Mouse (Mus musculus) kidney, adult 2 months (tissue): ENCODE measurements at regions not wholly inside any gene's neighbourhood (a gene's known extent, or its start where the extent isn't known, plus 50 kb on each side); places are given as distances from the start of the nearest gene placed in this dataset.

Experiments
- DNase-seq: peaks from one replicate; pipeline ENCODE4 v3.0.0; 2021
- H3K27ac ChIP-seq: fragments of 200-500 bp; 2 replicates; pipeline ENCODE4 v1.5.1; 2012; ENCODE audit warnings: low read depth, low read length, control low read depth, inconsistent platforms; ENCODE audit not compliant: insufficient read depth
- H3K27me3 ChIP-seq: fragments of 200-500 bp; replicated peaks from 2 replicates; pipeline ENCODE4 v1.6.1; 2012; ENCODE audit warnings: mild to moderate bottlenecking, moderate library complexity, low read length, inconsistent platforms; ENCODE audit not compliant: control insufficient read depth, insufficient read depth
- H3K36me3 ChIP-seq: fragments of 200-500 bp; 2 replicates; pipeline ENCODE4 v1.6.1; 2012; ENCODE audit warnings: mild to moderate bottlenecking, moderate library complexity, low read length, inconsistent platforms; ENCODE audit not compliant: control insufficient read depth, insufficient read depth
- H3K4me1 ChIP-seq: fragments of 200-500 bp; 2 replicates; pipeline ENCODE4 v1.6.1; 2011; ENCODE audit warnings: low read length; ENCODE audit not compliant: control insufficient read depth, insufficient read depth
- H3K4me3 ChIP-seq: fragments of 200-500 bp; 2 replicates; pipeline ENCODE4 v1.5.1; 2011; ENCODE audit warnings: mild to moderate bottlenecking, low read depth, low read length, control low read depth; ENCODE audit not compliant: insufficient read depth
- CTCF ChIP-seq: fragments of 200-500 bp; conservative IDR thresholded peaks from 2 replicates; pipeline ENCODE4 v1.5.1; 2011; ENCODE audit warnings: low read depth, mild to moderate bottlenecking, control low read depth, low read length, moderate library complexity, mixed read lengths; ENCODE audit not compliant: insufficient read depth, insufficient read length
- POLR2A ChIP-seq: fragments of 200-500 bp; IDR thresholded peaks from one replicate; pipeline ENCODE4 v1.6.1; 2011; ENCODE audit warnings: low read depth, low read length, control low read depth
- WGBS: fragments of 180-500 bp; shearing (Covaris S2); methylation state at CpG from one replicate; pipeline ENCODE4 v1.1.7; 2018; 5-methylcytosine and 5-hydroxymethylcytosine counted together

DNA sequence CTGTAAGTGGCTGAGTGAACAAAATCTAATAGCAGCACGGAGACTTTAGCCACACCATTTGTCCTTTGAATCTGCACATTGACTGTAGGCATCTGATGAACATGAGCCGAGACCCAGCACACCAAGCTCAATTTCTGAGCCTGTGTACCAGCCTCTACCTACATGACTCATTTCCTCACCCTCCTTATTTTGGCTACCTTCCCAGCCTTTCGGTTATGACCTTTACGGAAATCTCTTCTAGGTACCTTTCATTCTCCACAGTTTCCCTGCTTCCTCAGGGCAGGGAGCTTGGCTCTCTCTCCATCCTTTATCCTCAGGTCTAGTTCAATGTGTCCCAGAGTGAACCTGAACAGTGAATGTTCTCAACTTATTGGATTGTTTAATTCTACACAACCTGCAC lies 77.3 kb upstream of the Hs3st1 start:
- no peak overlapping the region for H3K4me3 ChIP-seq
- TF ChIP-seq POLR2A (no peak), CTCF (no peak)
- peak; percentile 54 for DNase-seq
- no peaks in the 10 kb centered on the region for H3K36me3 ChIP-seq
- no peaks in the 10 kb centered on the region for H3K27me3 ChIP-seq
- H3K4me1 ChIP-seq, result no peaks in the 10 kb centered on the region
- H3K27ac ChIP-seq, result peak overlapping the region; percentile 23; the same call in 1 of the 2 replicates
- 64% methylated on average over 4 of the region's 4 CpGs for WGBS

DNA sequence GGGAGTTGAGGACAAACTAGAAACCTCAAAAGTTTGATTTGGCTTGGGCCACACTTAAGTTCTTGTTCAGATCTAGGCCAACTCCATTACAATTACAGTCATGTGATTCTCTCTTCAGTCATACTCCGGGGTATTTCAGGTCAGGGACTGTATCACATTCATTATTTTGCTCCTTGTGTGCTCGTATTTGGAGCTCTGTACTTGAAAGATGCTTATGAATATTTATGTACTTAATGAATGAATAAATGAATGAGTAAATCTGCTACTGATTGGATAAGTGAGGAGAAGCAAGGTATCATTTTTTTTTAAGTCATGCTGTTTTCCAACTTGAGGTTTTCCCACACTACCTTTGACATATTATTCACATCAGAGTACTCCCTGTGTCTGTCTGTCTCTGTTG lies 69.4 kb upstream of the Hs3st1 start:
- no peak for TF ChIP-seq POLR2A
- no peak for TF ChIP-seq CTCF
- Histone ChIP-seq H3K4me1 (no peaks in the 10 kb centered on the region), H3K27ac (no peak overlapping the region), H3K27me3 (no peaks in the 10 kb centered on the region), H3K4me3 (no peak overlapping the region), H3K36me3 (no peaks in the 10 kb centered on the region)
- 79% methylated on average over 2 of the region's 2 CpGs for whole genome bisulfite sequencing
- DNase-seq, result no peak

DNA sequence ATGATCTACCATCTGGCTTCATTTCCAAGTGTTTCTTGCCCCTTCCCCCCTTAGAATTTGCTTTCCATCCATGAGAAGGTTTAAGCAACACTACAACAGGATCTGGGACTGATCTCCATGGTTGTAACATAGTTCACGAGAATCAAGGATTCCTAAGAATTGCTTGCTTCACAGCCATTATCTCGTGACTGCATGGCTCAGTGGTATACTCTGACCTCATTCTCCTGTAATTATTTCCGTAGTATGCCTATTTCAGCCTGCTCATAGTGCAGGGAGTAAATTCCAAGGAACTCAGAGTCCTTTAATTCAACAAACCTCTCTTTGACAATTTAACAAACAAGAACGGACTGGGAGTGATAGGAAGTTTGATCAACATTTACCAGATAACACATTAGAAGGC lies 51.4 kb upstream of the Hs3st1 start:
- TF ChIP-seq CTCF (no peak), POLR2A (no peak)
- Histone ChIP-seq H3K4me3 (no peak overlapping the region), H3K4me1 (no peaks in the 10 kb centered on the region), H3K27ac (no peak overlapping the region), H3K36me3 (no peaks in the 10 kb centered on the region), H3K27me3 (no peaks in the 10 kb centered on the region)
- DNase-seq, result no peak
- 74% methylated on average over 4 of the region's 4 CpGs for WGBS
